Mouse (Mus musculus): ENCODE measurements around the gene Shf. TPM values are rescaled to one million over a fixed set of nuclear protein-coding genes. Genes with fewer than 3 reads are reported as not detected.

Shf gene
- polyA plus RNA-seq, 1 experiment: 14.7 TPM

DNA sequence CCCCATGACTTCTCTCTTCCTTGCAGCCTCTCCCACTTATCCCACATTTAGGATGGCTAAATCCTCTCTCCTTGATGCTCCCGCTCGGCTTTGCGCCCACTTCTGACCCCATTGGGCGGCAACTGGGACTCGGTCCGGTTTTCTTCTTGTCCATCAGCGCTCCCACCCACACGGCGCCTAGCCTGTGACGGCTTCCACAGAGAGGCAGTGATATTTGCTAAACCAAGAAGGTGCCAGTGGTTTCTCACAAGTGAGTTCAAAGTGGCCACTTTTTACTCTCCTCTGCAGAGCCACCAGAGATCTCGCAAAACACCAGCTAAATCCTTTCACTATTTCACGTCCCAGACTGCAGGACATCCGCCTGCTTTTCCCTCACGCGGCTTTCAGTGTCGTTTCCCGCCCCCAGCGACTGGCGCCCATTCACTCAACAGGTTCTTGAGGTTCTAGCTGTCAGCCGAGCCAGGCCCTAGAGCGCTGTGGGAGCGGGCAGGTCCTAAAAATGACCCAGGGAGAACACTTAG, 7.1 kb upstream of the Shf start:
- H3K27ac ChIP-seq (ENCODE audit: insufficient read depth, low read depth, low read length): peak overlapping the region; percentile 27
- H3K36me3 ChIP-seq (ENCODE audit: control insufficient read depth, insufficient read depth, low read length): no peaks in the 10 kb centered on the region
- H3K4me3 ChIP-seq (ENCODE audit: insufficient read depth, low read depth, low read length): peak overlapping the region; percentile 84
- H3K4me1 ChIP-seq (ENCODE audit: control insufficient read depth, insufficient read depth, low read length): peaks cover 3% of the 10 kb centered on the region
- under 1% methylated on average over 22 of the region's 22 CpGs for WGBS
- peak; percentile 62 for DNase-seq
- TF ChIP-seq POLR2A (IDR thresholded peaks at IDR 0.05; ENCODE audit: low read depth, low read length) (no peak), CTCF (conservative IDR thresholded peaks at IDR 0.05; ENCODE audit: insufficient read depth, insufficient read length, low read depth, low read length) (no peak)
- no peaks in the 10 kb centered on the region for H3K27me3 ChIP-seq (replicated peaks; ENCODE audit: control insufficient read depth, insufficient read depth, low read length)

- peaks cover under 1% of the 10 kb centered on the region for H3K4me1 ChIP-seq (ENCODE audit: control insufficient read depth, insufficient read depth, low read length)
- DNase-seq: peak; percentile 98
These were observed 6.5 kb upstream of the Shf start for GRCm38 (mm10) chr2:122375391-122375991.

GRCm38 (mm10) chr2:122374666-122375331, 5.8 kb upstream of the Shf start:
- TF ChIP-seq CTCF (conservative IDR thresholded peaks at IDR 0.05; ENCODE audit: insufficient read depth, insufficient read length, low read depth, low read length): no peak
- no peak for TF ChIP-seq POLR2A (IDR thresholded peaks at IDR 0.05; ENCODE audit: low read depth, low read length)
- no peaks in the 10 kb centered on the region for H3K27me3 ChIP-seq (replicated peaks; ENCODE audit: control insufficient read depth, insufficient read depth, low read length)
- H3K36me3 ChIP-seq (ENCODE audit: control insufficient read depth, insufficient read depth, low read length): no peaks in the 10 kb centered on the region
- no peak overlapping the region for H3K27ac ChIP-seq (ENCODE audit: insufficient read depth, low read depth, low read length)
- peak overlapping the region; percentile 49 for H3K4me3 ChIP-seq (ENCODE audit: insufficient read depth, low read depth, low read length)
- no peaks in the 10 kb centered on the region; the same call in 1 of the 2 replicates for H3K4me1 ChIP-seq (ENCODE audit: control insufficient read depth, insufficient read depth, low read length)
- 25% methylated on average over 23 of the region's 23 CpGs for WGBS
- DNase-seq: no peak

More at GRCm38 (mm10) chr2:122375391-122375991, 6.5 kb upstream of the Shf start:
- 0% methylated on average over 32 of the region's 32 CpGs for WGBS
- Histone ChIP-seq H3K27me3 (replicated peaks; ENCODE audit: control insufficient read depth, insufficient read depth, low read length) (no peaks in the 10 kb centered on the region), H3K36me3 (ENCODE audit: control insufficient read depth, insufficient read depth, low read length) (no peaks in the 10 kb centered on the region), H3K4me3 (ENCODE audit: insufficient read depth, low read depth, low read length) (peak overlapping the region; percentile 84), H3K27ac (ENCODE audit: insufficient read depth, low read depth, low read length) (peak overlapping the region; percentile 27)
- TF ChIP-seq POLR2A (IDR thresholded peaks at IDR 0.05; ENCODE audit: low read depth, low read length) (no peak), CTCF (conservative IDR thresholded peaks at IDR 0.05; ENCODE audit: insufficient read depth, insufficient read length, low read depth, low read length) (no peak)

- DNase-seq: no peak
- no peaks in the 10 kb centered on the region for H3K27me3 ChIP-seq (replicated peaks; ENCODE audit: control insufficient read depth, insufficient read depth, low read length)
- 89% methylated on average over 5 of the region's 5 CpGs for WGBS
- H3K4me1 ChIP-seq (ENCODE audit: control insufficient read depth, insufficient read depth, low read length): peaks cover 5% of the 10 kb centered on the region; the same call in 1 of the 2 replicates
- TF ChIP-seq POLR2A (IDR thresholded peaks at IDR 0.05; ENCODE audit: low read depth, low read length) (no peak), CTCF (conservative IDR thresholded peaks at IDR 0.05; ENCODE audit: insufficient read depth, insufficient read length, low read depth, low read length) (no peak)
- no peak overlapping the region for H3K27ac ChIP-seq (ENCODE audit: insufficient read depth, low read depth, low read length)
- H3K4me3 ChIP-seq (ENCODE audit: insufficient read depth, low read depth, low read length): no peak overlapping the region
- no peaks in the 10 kb centered on the region for H3K36me3 ChIP-seq (ENCODE audit: control insufficient read depth, insufficient read depth, low read length)
These were observed 5.0 kb upstream of the Shf start for GRCm38 (mm10) chr2:122374012-122374411.

- Histone ChIP-seq H3K36me3 (ENCODE audit: control insufficient read depth, insufficient read depth, low read length) (no peaks in the 10 kb centered on the region), H3K4me1 (ENCODE audit: control insufficient read depth, insufficient read depth, low read length) (peaks cover 5% of the 10 kb centered on the region; the same call in 1 of the 2 replicates), H3K4me3 (ENCODE audit: insufficient read depth, low read depth, low read length) (no peak overlapping the region), H3K27ac (ENCODE audit: insufficient read depth, low read depth, low read length) (no peak overlapping the region), H3K27me3 (replicated peaks; ENCODE audit: control insufficient read depth, insufficient read depth, low read length) (no peaks in the 10 kb centered on the region)
- WGBS: 89% methylated on average over 1 of the region's 1 CpGs
- DNase-seq: no peak
- no peak for TF ChIP-seq CTCF (conservative IDR thresholded peaks at IDR 0.05; ENCODE audit: insufficient read depth, insufficient read length, low read depth, low read length)
- no peak for TF ChIP-seq POLR2A (IDR thresholded peaks at IDR 0.05; ENCODE audit: low read depth, low read length)
These were observed 3.6 kb upstream of the Shf start for GRCm38 (mm10) chr2:122372541-122372940.

DNA sequence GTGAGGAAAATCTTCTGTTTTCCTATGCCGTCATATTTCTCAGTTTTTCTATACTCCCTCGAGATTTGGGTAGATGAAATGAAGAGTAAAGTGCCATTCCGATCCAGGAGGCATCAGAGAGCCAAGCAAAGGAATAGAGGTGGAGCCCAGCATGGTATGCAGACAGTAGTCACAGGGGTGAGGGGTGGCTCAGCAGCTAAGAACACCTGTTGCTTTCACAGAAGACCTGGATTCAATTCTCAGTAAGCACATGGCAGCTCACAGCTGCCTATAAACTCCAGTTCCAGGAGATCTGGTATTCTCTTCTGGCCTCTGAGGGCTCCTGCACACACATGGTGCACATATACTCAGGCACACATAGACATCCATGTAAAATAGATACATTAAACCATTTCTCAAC, 3.1 kb upstream of the Shf start:
- Histone ChIP-seq H3K4me3 (ENCODE audit: insufficient read depth, low read depth, low read length) (no peak overlapping the region), H3K4me1 (ENCODE audit: control insufficient read depth, insufficient read depth, low read length) (peaks cover 5% of the 10 kb centered on the region; the same call in 1 of the 2 replicates), H3K27ac (ENCODE audit: insufficient read depth, low read depth, low read length) (no peak overlapping the region), H3K27me3 (replicated peaks; ENCODE audit: control insufficient read depth, insufficient read depth, low read length) (no peaks in the 10 kb centered on the region), H3K36me3 (ENCODE audit: control insufficient read depth, insufficient read depth, low read length) (no peaks in the 10 kb centered on the region)
- 85% methylated on average over 3 of the region's 3 CpGs for WGBS
- TF ChIP-seq CTCF (conservative IDR thresholded peaks at IDR 0.05; ENCODE audit: insufficient read depth, insufficient read length, low read depth, low read length): no peak
- TF ChIP-seq POLR2A (IDR thresholded peaks at IDR 0.05; ENCODE audit: low read depth, low read length): no peak
- no peak for DNase-seq

GRCm38 (mm10) chr2:122370101-122370750, 1.3 kb upstream of the Shf start:
- H3K27me3 ChIP-seq (replicated peaks; ENCODE audit: control insufficient read depth, insufficient read depth, low read length): no peaks in the 10 kb centered on the region
- TF ChIP-seq POLR2A (IDR thresholded peaks at IDR 0.05; ENCODE audit: low read depth, low read length) (no peak), CTCF (conservative IDR thresholded peaks at IDR 0.05; ENCODE audit: insufficient read depth, insufficient read length, low read depth, low read length) (no peak)
- H3K4me3 ChIP-seq (ENCODE audit: insufficient read depth, low read depth, low read length): no peak overlapping the region
- WGBS: 80% methylated on average over 10 of the region's 10 CpGs
- H3K36me3 ChIP-seq (ENCODE audit: control insufficient read depth, insufficient read depth, low read length): no peaks in the 10 kb centered on the region
- H3K27ac ChIP-seq (ENCODE audit: insufficient read depth, low read depth, low read length): no peak overlapping the region
- peaks cover 5% of the 10 kb centered on the region; the same call in 1 of the 2 replicates for H3K4me1 ChIP-seq (ENCODE audit: control insufficient read depth, insufficient read depth, low read length)
- no peak for DNase-seq
